Mouse (Mus musculus) lung, postnatal 0 days (tissue): ENCODE results near the gene Zfp46. TPM values are rescaled to one million over a fixed set of nuclear protein-coding genes. Genes with fewer than 3 reads are reported as not detected.

Experiments
- ATAC-seq: fragments of 200-750 bp; cut with Nextera tagmentation; 2 replicates; pipeline ENCODE4 v1.8.0; 2017; ENCODE audit warnings: moderate library complexity
- DNase-seq: peaks from one replicate; pipeline ENCODE4 v3.0.0-alpha.2; 2016; ENCODE audit warnings: low spot score
- H3K27ac ChIP-seq: fragments of 300-500 bp; sonication (generic); 2 replicates; pipeline ENCODE4 v1.5.1; 2014; ENCODE audit warnings: antibody characterized with exemption, mild to moderate bottlenecking, low read length, mixed read lengths
- H3K27me3 ChIP-seq: fragments of 300-500 bp; sonication (generic); replicated peaks from 2 replicates; pipeline ENCODE4 v1.6.1; 2014; ENCODE audit warnings: low read length, mixed read lengths; ENCODE audit not compliant: insufficient read depth
- H3K36me3 ChIP-seq: fragments of 300-500 bp; sonication (generic); 2 replicates; pipeline ENCODE4 v1.6.1; 2014; ENCODE audit warnings: low read length, mixed read lengths; ENCODE audit not compliant: insufficient read depth
- H3K4me1 ChIP-seq: fragments of 300-500 bp; sonication (generic); 2 replicates; pipeline ENCODE4 v1.6.1; 2014; ENCODE audit warnings: antibody characterized with exemption, low read depth, low read length, mixed read lengths; ENCODE audit not compliant: insufficient read depth
- H3K4me2 ChIP-seq: fragments of 300-500 bp; sonication (generic); replicated peaks from 2 replicates; pipeline ENCODE4 v1.6.1; 2014; ENCODE audit warnings: low read depth, mild to moderate bottlenecking, low read length, moderate library complexity, mixed read lengths
- H3K4me3 ChIP-seq: fragments of 300-500 bp; sonication (generic); 2 replicates; pipeline ENCODE4 v1.5.1; 2014; ENCODE audit warnings: low read depth, low read length
- H3K9ac ChIP-seq: fragments of 300-500 bp; sonication (generic); replicated peaks from 2 replicates; pipeline ENCODE4 v1.6.1; 2014; ENCODE audit warnings: low read depth, mild to moderate bottlenecking
- H3K9me3 ChIP-seq: fragments of 300-500 bp; sonication (generic); 2 replicates; pipeline ENCODE4 v1.6.1; 2016; ENCODE audit warnings: low read length, mixed read lengths
- CTCF ChIP-seq: IDR thresholded peaks from 2 replicates; pipeline ENCODE4 v1.5.1; 2016; ENCODE audit warnings: antibody characterized with exemption, mild to moderate bottlenecking
- EP300 ChIP-seq: IDR thresholded peaks from 2 replicates; pipeline ENCODE4 v1.6.1; 2016; ENCODE audit warnings: antibody characterized with exemption, mild to moderate bottlenecking, control low read depth
- WGBS: fragments of 180-500 bp; shearing (Covaris S2); extraction: QIAGEN DNeasy Blood & Tissue Kit; methylation state at CpG from one replicate; pipeline ENCODE4 v1.1.7; 2014; 5-methylcytosine and 5-hydroxymethylcytosine counted together
- polyA plus RNA-seq: library from polyadenylated mRNA; unstranded; fragments of >200 nt; fragmentation: Nextera tagmentation; extraction: Ambion mirVana; gene quantifications from 2 replicates; pipeline ENCODE4 v1.2.1, GENCODE M21; 2015

Zfp46 gene
- polyA plus RNA-seq, 1 experiment from 2014 or later = 21.0 TPM

DNA sequence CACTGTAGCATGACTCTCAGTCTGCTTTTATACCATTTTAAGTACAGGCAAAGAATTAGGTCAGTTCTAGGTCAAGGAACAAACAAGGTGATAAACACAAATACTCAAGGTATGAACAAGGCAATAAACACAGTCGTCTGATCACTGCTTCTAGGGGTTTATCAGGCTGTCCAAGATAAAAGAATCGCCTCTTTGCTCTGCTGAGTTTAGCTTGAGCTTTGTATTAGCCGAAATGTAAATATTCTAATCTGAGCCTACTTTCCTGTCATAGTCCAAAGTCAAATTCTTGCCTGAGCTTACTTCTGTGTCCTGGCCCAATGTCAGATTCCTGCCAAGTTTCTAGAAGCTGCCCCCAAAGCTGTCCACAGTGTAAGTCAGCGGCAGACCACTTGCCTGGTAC lies 18.0 kb downstream of the Zfp46 start:
- no peak for ATAC-seq
- no peak for DNase-seq
- no peak for TF ChIP-seq EP300
- TF ChIP-seq CTCF = no peak
- Histone ChIP-seq H3K27ac (no peak overlapping the region), H3K9me3 (no peaks in the 10 kb centered on the region), H3K9ac (no peak overlapping the region), H3K36me3 (no peaks in the 10 kb centered on the region), H3K27me3 (no peaks in the 10 kb centered on the region), H3K4me3 (no peak overlapping the region), H3K4me2 (no peak overlapping the region), H3K4me1 (no peaks in the 10 kb centered on the region)
- 28% methylated on average over 4 of the region's 4 CpGs for WGBS

DNA sequence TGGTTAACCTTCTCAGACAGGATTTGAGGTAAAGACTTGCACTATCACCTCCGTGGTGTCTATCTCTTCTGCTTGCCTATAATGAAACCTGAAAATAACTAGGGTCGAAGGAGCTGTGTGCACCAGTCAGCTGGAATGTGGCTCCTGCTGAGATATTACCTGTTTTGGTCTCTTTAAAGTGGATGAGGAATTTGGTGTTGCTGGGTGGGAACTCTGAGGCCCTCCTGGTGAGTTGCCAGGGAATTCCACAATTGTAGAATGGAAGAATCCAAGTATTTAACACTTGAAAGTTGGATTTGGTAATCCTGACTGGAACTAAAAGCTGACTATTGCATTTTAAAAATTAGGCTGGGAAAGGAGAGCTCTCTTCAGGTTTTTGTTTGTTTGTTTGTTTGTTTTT lies 19.7 kb downstream of the Zfp46 start:
- DNase-seq (peak; percentile 75), ATAC-seq (peak; percentile 62)
- H3K4me1 ChIP-seq = no peaks in the 10 kb centered on the region
- H3K27me3 ChIP-seq = no peaks in the 10 kb centered on the region
- no peak overlapping the region for H3K4me3 ChIP-seq
- TF ChIP-seq EP300 (peak; percentile 69), CTCF (no peak)
- no peak overlapping the region for H3K4me2 ChIP-seq
- WGBS = 35% methylated on average over 2 of the region's 2 CpGs
- H3K36me3 ChIP-seq = no peaks in the 10 kb centered on the region
- H3K9me3 ChIP-seq = no peaks in the 10 kb centered on the region
- H3K27ac ChIP-seq = no peak overlapping the region
- no peak overlapping the region for H3K9ac ChIP-seq

DNA sequence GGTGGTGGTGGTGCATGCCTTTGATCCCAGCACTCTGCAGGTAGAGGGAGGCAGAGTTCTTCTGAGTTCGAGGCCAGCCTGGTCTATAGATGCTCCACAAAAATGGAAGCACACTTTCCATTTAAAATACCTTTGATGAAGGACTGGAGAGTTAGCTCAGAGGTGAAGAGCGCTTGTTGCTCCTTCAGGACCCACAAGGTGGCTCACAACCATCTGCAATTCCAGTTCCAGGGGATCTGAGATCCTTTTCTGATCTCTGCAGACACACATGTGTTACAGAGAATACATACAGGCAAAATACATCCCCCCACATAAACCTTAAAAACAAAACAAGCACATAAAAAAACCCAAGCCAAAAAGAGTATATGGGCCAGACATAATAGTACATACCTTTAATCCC lies 23.9 kb downstream of the Zfp46 start:
- WGBS = 57% methylated on average over 2 of the region's 2 CpGs
- 0 out of 2 replicates have a peak, but pooled peaks have one; percentile 2 for TF ChIP-seq CTCF
- TF ChIP-seq EP300 = no peak
- no peak for ATAC-seq

GRCm38 (mm10) chr4:136309780-136310179 lies 25.3 kb downstream of the Zfp46 start:
- Histone ChIP-seq H3K4me1 (peaks cover 8% of the 10 kb centered on the region), H3K4me3 (peak overlapping the region; percentile 97), H3K36me3 (no peaks in the 10 kb centered on the region), H3K27me3 (no peaks in the 10 kb centered on the region), H3K9ac (no peak overlapping the region; the same call in 1 of the 2 replicates), H3K27ac (peak overlapping the region; percentile 88), H3K9me3 (no peaks in the 10 kb centered on the region), H3K4me2 (peak overlapping the region; percentile 72)
- 2% methylated on average over 11 of the region's 11 CpGs for WGBS
- no peak for TF ChIP-seq EP300
- peak; percentile 87 for DNase-seq
- peak; percentile 34 for ATAC-seq

More for the DNA sequence above, 23.9 kb downstream of the Zfp46 start:
- no peaks in the 10 kb centered on the region for H3K27me3 ChIP-seq
- H3K27ac ChIP-seq = no peak overlapping the region
- H3K9ac ChIP-seq = no peak overlapping the region
- DNase-seq = no peak
- H3K4me2 ChIP-seq = no peak overlapping the region
- no peaks in the 10 kb centered on the region for H3K9me3 ChIP-seq
- H3K36me3 ChIP-seq = no peaks in the 10 kb centered on the region
- peaks cover 5% of the 10 kb centered on the region for H3K4me1 ChIP-seq
- no peak overlapping the region for H3K4me3 ChIP-seq

GRCm38 (mm10) chr4:136310229-136311041 lies 26.0 kb downstream of the Zfp46 start, which contains the start of gene Hnrnpr:
Gene Hnrnpr, plus strand, starts transcription at chr4:136310942.
- Histone ChIP-seq H3K4me1 (peaks cover 8% of the 10 kb centered on the region), H3K4me3 (peak within 1 kb of the TSS; percentile 97), H3K27ac (peak within 1 kb of the TSS; percentile 88), H3K27me3 (no peaks in the 10 kb centered on the region), H3K36me3 (no peaks in the 10 kb centered on the region), H3K4me2 (peak within 1 kb of the TSS; percentile 75), H3K9ac (peak within 1 kb of the TSS; percentile 80), H3K9me3 (no peaks in the 10 kb centered on the region)
- no peak for TF ChIP-seq EP300
- TF ChIP-seq CTCF = no peak
- ATAC-seq (peak; percentile 98), DNase-seq (peak; percentile 98)
- WGBS = 2% methylated on average over 55 of the region's 65 CpGs

GRCm38 (mm10) chr4:136311042-136311999 lies 26.8 kb downstream of the Zfp46 start:
- DNase-seq (peak; percentile 55), ATAC-seq (peak; percentile 22)
- Histone ChIP-seq H3K9ac (peak overlapping the region; percentile 80), H3K4me1 (peaks cover 8% of the 10 kb centered on the region), H3K9me3 (no peaks in the 10 kb centered on the region), H3K4me2 (peak overlapping the region; percentile 75), H3K27me3 (no peaks in the 10 kb centered on the region), H3K4me3 (peak overlapping the region; percentile 97), H3K27ac (peak overlapping the region; percentile 88), H3K36me3 (no peaks in the 10 kb centered on the region)
- under 1% methylated on average over 79 of the region's 81 CpGs for WGBS
- TF ChIP-seq EP300 (no peak), CTCF (no peak)
